Comparison of ENCODE assay signal across 8 mouse cellular contexts in the genomic region with DNA sequence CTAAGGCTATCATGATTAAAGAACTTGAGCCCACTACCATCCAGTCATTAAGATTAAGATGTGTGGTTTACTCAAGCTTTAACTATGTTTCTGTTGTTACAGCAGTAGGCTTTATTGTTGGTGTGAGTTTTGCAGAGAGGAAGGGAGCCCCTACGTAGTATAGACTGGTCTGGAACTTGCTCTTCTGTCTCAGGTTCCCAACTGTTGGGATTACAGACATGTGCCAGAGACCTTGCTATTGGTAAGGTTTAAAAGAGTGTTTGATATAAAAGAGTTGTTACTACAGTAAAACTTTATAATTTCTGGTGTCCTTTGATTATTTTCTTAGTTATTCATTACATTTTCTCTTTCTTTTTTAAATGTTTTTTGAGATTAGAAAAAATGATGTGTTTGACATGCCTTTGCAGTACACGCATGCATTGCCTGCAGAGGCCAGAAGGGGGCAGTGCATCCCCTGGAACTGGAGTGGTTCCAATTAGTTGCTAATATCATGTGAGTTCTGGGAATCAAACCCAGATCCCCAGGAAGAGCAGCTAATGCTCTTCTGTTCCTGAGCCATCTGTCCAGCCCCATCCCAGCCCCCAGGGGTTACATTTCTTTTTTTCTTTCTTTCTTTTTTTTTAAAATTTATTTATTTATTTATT. TPM values are rescaled to one million over a fixed set of nuclear protein-coding genes. Genes with fewer than 3 reads are reported as not detected.
DNase-seq lines count a peak whose midpoint lies in the region; ATAC-seq and TF ChIP-seq lines count a peak whose summit lies in the region.
"Had no signal": no experiment of that assay in that cellular context is flagged by ENCODE, and none has a peak within 500 bp of the region (broad histone marks: within the 10 kb centered on the region; RNA-seq: fewer than 3 reads in every experiment).

No protein-coding gene starts in this region.

- H3K4me2 ChIP-seq in limb, embryonic 14.5 days (replicated peaks; ENCODE audit: low read depth, low read length, severe bottlenecking): no peak overlapping the region
- H3K4me2 ChIP-seq: heart, embryonic 15.5 days had no signal

- no peaks in the 10 kb centered on the region for H3K4me1 ChIP-seq in limb, embryonic 14.5 days (ENCODE audit: control insufficient read depth, insufficient read depth, low read length)
- H3K4me1 ChIP-seq: heart, embryonic 15.5 days had no signal

- no peak for TF ChIP-seq POLR2A in limb, embryonic 14.5 days (IDR thresholded peaks at IDR 0.05; ENCODE audit: borderline replicate concordance, extremely low read depth, insufficient read depth, insufficient read length)

- H3K9me3 ChIP-seq in limb, embryonic 14.5 days (ENCODE audit: control insufficient read depth, low read length): no peaks in the 10 kb centered on the region
- H3K9me3 ChIP-seq: heart, embryonic 15.5 days had no signal

- no peak overlapping the region for H3K4me3 ChIP-seq in limb, embryonic 14.5 days (replicated peaks; ENCODE audit: low read length)
- H3K4me3 ChIP-seq: heart, embryonic 15.5 days had no signal

- intact Hi-C loops in left cerebral cortex, postnatal 4 days (cut with DNase I): no loop called here
- intact Hi-C loops in left cerebral cortex, postnatal 25 days (cut with DNase I): no loop called here

- ATAC-seq in limb, embryonic 14.5 days (ENCODE audit: low FRiP score, low read depth): no peak

- H3K9ac ChIP-seq in limb, embryonic 14.5 days (ENCODE audit: low read depth, low read length, severe bottlenecking): no peak overlapping the region
- H3K9ac ChIP-seq: heart, embryonic 15.5 days had no signal

- DNase-seq in left cerebral cortex, postnatal 4 days: peak; percentile 18
- no peak for DNase-seq in left cerebral cortex, postnatal 25 days (ENCODE audit: low spot score in 2 of 2)
- DNase-seq in R1 (ENCODE audit: low read depth, low spot score): peak; percentile 60
- peak; percentile 54 for DNase-seq in embryo, embryonic 10.5 days (ENCODE audit: low spot score)
- DNase-seq in limb, embryonic 14.5 days (ENCODE audit: low spot score): peak; percentile 16
- peak; percentile 29 for DNase-seq in retina, postnatal 1 day
- no peak for DNase-seq in frontal cortex, postnatal 36 days (ENCODE audit: low spot score in 2 of 2)

- H3K36me3 ChIP-seq in limb, embryonic 14.5 days (ENCODE audit: control insufficient read depth, insufficient read depth, low read length): peaks cover 8% of the 10 kb centered on the region; the same call in 1 of the 2 replicates
- H3K36me3 ChIP-seq: heart, embryonic 15.5 days had no signal

- 88% methylated on average over 2 of the region's 2 CpGs for WGBS in limb, embryonic 14.5 days

- H3K27ac ChIP-seq in limb, embryonic 14.5 days (replicated peaks; ENCODE audit: low read depth, low read length): no peak overlapping the region
- H3K27ac ChIP-seq: heart, embryonic 15.5 days had no signal

- H3K27me3 ChIP-seq in limb, embryonic 14.5 days (ENCODE audit: control insufficient read depth, insufficient read depth, low read length): no peaks in the 10 kb centered on the region
- H3K27me3 ChIP-seq: heart, embryonic 15.5 days had no signal

RNA-seq across cellular contexts. Expression of a gene that starts 11.6 kb away (rescaled TPM):
- total RNA-seq in left cerebral cortex, postnatal 4 days (2021): 10 to 100 TPM; 26.0 to 28.2 TPM
- total RNA-seq in left cerebral cortex, postnatal 25 days (2021): 10 to 100 TPM; 41.2 to 43.1 TPM
- polyA plus RNA-seq in limb, embryonic 14.5 days (2012; rRNA removed): 11.8 and 19.9 TPM in 2 replicates
- 57.5 and 63.8 TPM in 2 replicates for polyA plus RNA-seq in limb, embryonic 14.5 days (2014; fragmentation: Nextera tagmentation; extraction: Ambion mirVana)

RNA-seq across cellular contexts. Expression of a gene that starts 11.8 kb away (rescaled TPM):
- total RNA-seq in left cerebral cortex, postnatal 4 days (2021): 10 to 100 TPM; 41.9 to 47.0 TPM
- 10 to 100 TPM; 28.3 to 28.8 TPM for total RNA-seq in left cerebral cortex, postnatal 25 days (2021)
- polyA plus RNA-seq in limb, embryonic 14.5 days (2012; rRNA removed): 7.1 and 7.2 TPM in 2 replicates
- polyA plus RNA-seq in limb, embryonic 14.5 days (2014; fragmentation: Nextera tagmentation; extraction: Ambion mirVana): 18.7 and 20.5 TPM in 2 replicates

Comparison
In these comparisons a context has a peak if more than half of its experiments do, and no peak if none do; other contexts are left out.
1. DNase-seq: peak in left cerebral cortex, postnatal 4 days (single experiment), R1 (single experiment), embryo, embryonic 10.5 days (single experiment), limb, embryonic 14.5 days (single experiment) and retina, postnatal 1 day (single experiment); none in left cerebral cortex, postnatal 25 days (0 of 2) and frontal cortex, postnatal 36 days (0 of 2).